Mouse (Mus musculus): ENCODE measurements at regions not wholly inside any gene's neighbourhood (a gene's known extent, or its start where the extent isn't known, plus 50 kb on each side); places are given as distances from the start of the nearest gene placed in this dataset.
"Not testable (repeated sequence)": the region's sequence is repeated elsewhere in the genome, so short reads cannot be mapped to it uniquely, and the experiment has no call there.

DNA sequence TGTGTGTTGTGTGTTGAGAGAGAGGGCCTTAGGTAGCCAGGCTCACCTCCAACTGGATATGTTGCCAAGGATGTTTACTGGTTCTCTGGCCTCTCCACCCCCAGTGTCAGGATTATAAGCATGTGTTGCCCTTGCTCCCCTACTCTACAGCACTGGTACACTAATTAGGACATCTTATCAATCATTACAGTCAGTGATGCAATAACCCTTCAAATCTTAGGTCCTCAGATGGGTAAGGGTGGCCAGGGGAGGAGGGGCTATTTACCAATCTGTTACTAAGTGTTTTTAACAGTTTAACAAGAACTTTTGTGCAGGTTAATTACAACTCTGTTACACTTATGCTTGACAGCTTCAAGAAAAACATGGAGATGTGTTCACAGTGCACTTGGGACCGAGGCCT, 80.1 kb upstream of the Cyp2b13 start:
- Histone ChIP-seq H3K36me3 (ENCODE audit: insufficient read depth) (no peaks in the 10 kb centered on the region), H3K27ac (ENCODE audit: low read depth) (no peak overlapping the region), H3K9ac (no peak overlapping the region), H3K27me3 (ENCODE audit: insufficient read depth, low read length) (no peaks in the 10 kb centered on the region), H3K4me1 (ENCODE audit: insufficient read depth) (no peaks in the 10 kb centered on the region), H3K4me3 (ENCODE audit: low read depth, low read length) (no peak overlapping the region), H3K4me2 (no peak overlapping the region), H3K9me3 (ENCODE audit: low read depth, low read length) (no peaks in the 10 kb centered on the region)
- no peak for DNase-seq
- no peak for TF ChIP-seq CTCF (IDR thresholded peaks at IDR 0.05; ENCODE audit: low read depth)
- 65% methylated on average over 1 of the region's 1 CpGs for WGBS
- ATAC-seq (ENCODE audit: insufficient read depth): no peak

DNA sequence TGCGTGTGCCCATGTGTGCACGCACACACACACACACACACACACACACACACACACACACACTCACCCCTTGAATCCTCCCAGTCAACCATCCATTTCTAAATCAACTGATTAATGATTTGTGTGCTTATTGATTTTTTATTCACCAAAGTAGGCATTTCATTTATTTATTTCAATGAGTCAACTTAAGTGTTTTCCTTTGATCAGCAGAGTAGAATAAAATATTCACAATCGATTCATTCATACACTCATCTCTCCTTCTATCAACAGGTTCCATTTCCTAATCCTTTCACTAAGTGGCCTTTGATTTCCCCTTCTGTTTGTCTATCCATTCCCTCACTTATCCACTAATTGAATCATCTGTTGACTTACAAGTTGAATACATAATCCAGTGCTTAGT, 74.3 kb upstream of the Cyp2b13 start:
- ATAC-seq (ENCODE audit: insufficient read depth) (no peak), DNase-seq (no peak)
- Histone ChIP-seq H3K36me3 (ENCODE audit: insufficient read depth) (no peaks in the 10 kb centered on the region), H3K27me3 (ENCODE audit: insufficient read depth, low read length) (no peaks in the 10 kb centered on the region), H3K9me3 (ENCODE audit: low read depth, low read length) (no peaks in the 10 kb centered on the region), H3K9ac (no peak overlapping the region), H3K4me2 (no peak overlapping the region), H3K4me1 (ENCODE audit: insufficient read depth) (no peaks in the 10 kb centered on the region), H3K27ac (ENCODE audit: low read depth) (no peak overlapping the region), H3K4me3 (ENCODE audit: low read depth, low read length) (no peak overlapping the region)
- WGBS: 85% methylated on average over 3 of the region's 3 CpGs
- TF ChIP-seq CTCF (IDR thresholded peaks at IDR 0.05; ENCODE audit: low read depth): no peak

DNA sequence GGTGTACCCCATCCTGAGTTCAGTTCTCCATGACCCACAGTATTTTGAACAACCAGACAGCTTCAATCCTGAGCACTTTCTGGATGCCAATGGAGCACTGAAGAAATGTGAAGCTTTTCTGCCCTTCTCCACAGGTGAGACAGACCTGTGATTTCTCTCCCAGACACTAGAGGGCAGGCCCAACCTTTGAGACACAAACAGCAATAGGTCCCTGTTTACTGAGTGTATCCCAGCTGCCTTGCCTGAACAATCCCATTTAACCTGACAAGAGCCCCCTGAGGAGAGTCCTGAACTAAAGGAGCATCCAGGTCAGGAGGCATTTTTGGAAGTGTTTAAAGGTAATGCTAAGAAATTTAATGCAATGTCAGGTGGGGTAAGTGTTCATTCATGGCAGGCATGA, 73.0 kb upstream of the Cyp2b13 start:
- H3K9me3 ChIP-seq (ENCODE audit: low read depth, low read length): no peaks in the 10 kb centered on the region
- ATAC-seq (ENCODE audit: insufficient read depth) (no peak), DNase-seq (no peak)
- no peak overlapping the region for H3K27ac ChIP-seq (ENCODE audit: low read depth)
- no peaks in the 10 kb centered on the region for H3K4me1 ChIP-seq (ENCODE audit: insufficient read depth)
- H3K9ac ChIP-seq: no peak overlapping the region
- H3K36me3 ChIP-seq (ENCODE audit: insufficient read depth): no peaks in the 10 kb centered on the region
- H3K4me2 ChIP-seq: no peak overlapping the region
- TF ChIP-seq CTCF (IDR thresholded peaks at IDR 0.05; ENCODE audit: low read depth): peak; percentile 25; the same call in 1 of the 2 replicates
- no peaks in the 10 kb centered on the region for H3K27me3 ChIP-seq (ENCODE audit: insufficient read depth, low read length)
- no peak overlapping the region for H3K4me3 ChIP-seq (ENCODE audit: low read depth, low read length)

DNA sequence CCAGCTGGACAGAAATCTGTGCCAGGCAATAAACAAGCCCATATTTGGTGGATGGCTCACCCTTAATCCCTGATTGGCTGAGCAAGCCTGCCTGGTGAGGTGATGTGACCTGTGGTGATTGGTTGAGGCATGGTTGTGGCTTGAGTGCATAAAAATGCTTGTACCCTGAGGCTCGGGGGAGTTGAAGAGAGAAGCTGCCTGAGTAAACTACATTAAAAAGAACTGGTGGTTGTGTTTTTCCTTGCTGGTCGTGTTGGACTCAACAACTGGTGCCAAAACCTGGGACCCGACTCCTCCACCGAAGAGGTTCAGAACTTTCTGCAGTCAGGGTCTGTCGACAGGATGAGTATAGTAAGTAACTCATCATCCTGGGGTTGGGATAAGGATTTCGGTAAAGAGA, 55.4 kb upstream of the Cyp2b13 start:
- H3K27ac ChIP-seq (ENCODE audit: low read depth); H3K9ac ChIP-seq; H3K4me1 ChIP-seq (ENCODE audit: insufficient read depth); H3K4me2 ChIP-seq; H3K4me3 ChIP-seq (ENCODE audit: low read depth, low read length); DNase-seq; H3K27me3 ChIP-seq (ENCODE audit: insufficient read depth, low read length); H3K9me3 ChIP-seq (ENCODE audit: low read depth, low read length); ATAC-seq (ENCODE audit: insufficient read depth); H3K36me3 ChIP-seq (ENCODE audit: insufficient read depth): not testable (repeated sequence)
- WGBS: 84% methylated on average over 6 of the region's 6 CpGs

DNA sequence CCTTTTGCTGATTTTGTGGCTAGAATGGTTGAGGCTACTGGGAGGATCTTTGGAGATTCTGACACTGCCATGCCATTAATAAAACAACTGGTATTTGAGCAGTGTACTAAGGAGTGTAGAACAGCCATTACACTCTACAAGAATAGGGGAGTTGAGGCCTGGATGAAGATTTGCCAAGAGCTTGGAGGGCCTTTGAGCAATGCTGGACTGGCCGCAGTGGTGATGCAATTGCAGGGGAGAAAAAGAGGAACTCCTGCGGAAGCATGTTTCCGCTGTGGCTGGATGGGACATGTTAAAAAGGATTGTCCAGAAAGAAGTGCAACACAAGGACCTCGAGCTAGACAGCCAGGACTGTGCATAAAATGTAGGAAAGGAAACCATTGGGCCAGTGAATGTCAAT, 53.2 kb upstream of the Cyp2b13 start:
- no peak for TF ChIP-seq CTCF (IDR thresholded peaks at IDR 0.05; ENCODE audit: low read depth)
- DNase-seq: no peak
- no peak overlapping the region for H3K4me3 ChIP-seq (ENCODE audit: low read depth, low read length)
- H3K27me3 ChIP-seq (ENCODE audit: insufficient read depth, low read length): no peaks in the 10 kb centered on the region
- H3K27ac ChIP-seq (ENCODE audit: low read depth): no peak overlapping the region
- H3K36me3 ChIP-seq (ENCODE audit: insufficient read depth): no peaks in the 10 kb centered on the region
- H3K9ac ChIP-seq: no peak overlapping the region
- ATAC-seq (ENCODE audit: insufficient read depth): no peak
- WGBS: 73% methylated on average over 4 of the region's 4 CpGs
- H3K4me2 ChIP-seq: no peak overlapping the region
- H3K4me1 ChIP-seq (ENCODE audit: insufficient read depth): no peaks in the 10 kb centered on the region
- no peaks in the 10 kb centered on the region for H3K9me3 ChIP-seq (ENCODE audit: low read depth, low read length)
